Mouse (Mus musculus): ENCODE data around the gene Sumo2.

GRCm38 (mm10) chr11:115522238-115522637 is 13.8 kb downstream of the Sumo2 start:
- TF ChIP-seq POLR2A (IDR thresholded peaks at IDR 0.05; ENCODE audit: insufficient read depth, low read depth, low read length), result no peak
- TF ChIP-seq CTCF (IDR thresholded peaks at IDR 0.05), result no peak
- TF ChIP-seq EP300 (IDR thresholded peaks at IDR 0.05; ENCODE audit: insufficient read depth, low read depth, low read length), result no peak

All from heart, adult 2 months (tissue).